Mouse (Mus musculus) bone marrow, adult 2 months (tissue): ENCODE data around the gene Stk35.

Source experiments
- CTCF ChIP-seq: fragments of 200-500 bp; IDR thresholded peaks from 2 replicates; pipeline ENCODE4 v1.5.1; 2011; ENCODE audit warnings: low read length, control low read depth; ENCODE audit not compliant: control insufficient read depth, insufficient read depth
- POLR2A ChIP-seq: fragments of 200-500 bp; IDR thresholded peaks from 2 replicates; pipeline ENCODE4 v1.6.1; 2011; ENCODE audit warnings: low read depth, mild to moderate bottlenecking, control low read depth, low read length, borderline replicate concordance; ENCODE audit not compliant: control insufficient read depth

- TF ChIP-seq CTCF (no peak), POLR2A (no peak)
Observed at GRCm38 (mm10) chr2:129805486-129805885, 5.2 kb downstream of the Stk35 start.
